Mouse (Mus musculus) C2C12 (cell line): ENCODE measurements around the gene Ankrd39.

ENCODE experiments used
- CEBPB ChIP-seq: IDR thresholded peaks from one replicate; pipeline ENCODE4 v1.6.1; 2011; ENCODE audit warnings: low read depth, mild to moderate bottlenecking, control low read depth, moderate library complexity
- CTCF ChIP-seq: IDR thresholded peaks from one replicate; pipeline ENCODE4 v1.5.1; 2011; ENCODE audit not compliant: control insufficient read depth, insufficient read depth, insufficient read length
- FOSL1 ChIP-seq: IDR thresholded peaks from one replicate; pipeline ENCODE4 v1.8.0; 2011; ENCODE audit warnings: mild to moderate bottlenecking, low read length; ENCODE audit not compliant: poor library complexity, insufficient read depth, severe bottlenecking
- MAX ChIP-seq: IDR thresholded peaks from one replicate; pipeline ENCODE4 v1.6.1; 2011; ENCODE audit warnings: mild to moderate bottlenecking, control low read depth
- MYOD1 ChIP-seq: IDR thresholded peaks from one replicate; pipeline ENCODE4 v1.6.1; 2011; ENCODE audit warnings: low read depth; ENCODE audit not compliant: control insufficient read depth, insufficient read length
- MYOG ChIP-seq: IDR thresholded peaks from one replicate; pipeline ENCODE4 v1.6.1; 2011; ENCODE audit not compliant: control insufficient read depth, insufficient read length; ENCODE audit errors: extremely low read depth
- USF1 ChIP-seq: IDR thresholded peaks from one replicate; pipeline ENCODE4 v1.6.1; 2011; ENCODE audit warnings: low read depth, mild to moderate bottlenecking, control low read depth, moderate library complexity

DNA sequence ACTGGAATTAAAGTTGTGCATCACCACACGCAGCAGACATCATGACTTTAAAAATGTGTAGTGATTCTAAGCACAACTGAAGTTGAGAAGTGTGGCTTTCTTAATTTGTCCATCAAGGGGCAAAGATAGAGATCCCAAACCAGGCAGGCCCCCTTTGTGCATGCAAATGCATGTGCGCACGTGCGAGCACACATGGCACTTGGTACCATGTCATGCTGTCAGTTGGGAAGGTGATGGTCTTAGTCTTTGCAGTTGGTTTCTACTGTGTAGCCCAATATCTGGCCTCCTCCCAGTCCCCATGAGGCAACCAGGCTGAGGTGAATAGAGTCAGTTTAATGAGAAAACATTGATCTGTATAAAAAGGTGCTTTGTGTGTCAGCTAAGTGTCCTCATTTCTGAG is 17.4 kb downstream of the Ankrd39 start:
- no peak for TF ChIP-seq CTCF
- no peak for TF ChIP-seq MYOG
- no peak for TF ChIP-seq CEBPB
- no peak for TF ChIP-seq USF1
- TF ChIP-seq MAX, result no peak
- no peak for TF ChIP-seq MYOD1
- no peak for TF ChIP-seq FOSL1
